Mouse (Mus musculus): Measurements from ENCODE around the gene Gys2. TPM values are rescaled to one million over a fixed set of nuclear protein-coding genes. Genes with fewer than 3 reads are reported as not detected.

Gys2 gene
- polyA plus RNA-seq, 2 experiments: not detected

DNA sequence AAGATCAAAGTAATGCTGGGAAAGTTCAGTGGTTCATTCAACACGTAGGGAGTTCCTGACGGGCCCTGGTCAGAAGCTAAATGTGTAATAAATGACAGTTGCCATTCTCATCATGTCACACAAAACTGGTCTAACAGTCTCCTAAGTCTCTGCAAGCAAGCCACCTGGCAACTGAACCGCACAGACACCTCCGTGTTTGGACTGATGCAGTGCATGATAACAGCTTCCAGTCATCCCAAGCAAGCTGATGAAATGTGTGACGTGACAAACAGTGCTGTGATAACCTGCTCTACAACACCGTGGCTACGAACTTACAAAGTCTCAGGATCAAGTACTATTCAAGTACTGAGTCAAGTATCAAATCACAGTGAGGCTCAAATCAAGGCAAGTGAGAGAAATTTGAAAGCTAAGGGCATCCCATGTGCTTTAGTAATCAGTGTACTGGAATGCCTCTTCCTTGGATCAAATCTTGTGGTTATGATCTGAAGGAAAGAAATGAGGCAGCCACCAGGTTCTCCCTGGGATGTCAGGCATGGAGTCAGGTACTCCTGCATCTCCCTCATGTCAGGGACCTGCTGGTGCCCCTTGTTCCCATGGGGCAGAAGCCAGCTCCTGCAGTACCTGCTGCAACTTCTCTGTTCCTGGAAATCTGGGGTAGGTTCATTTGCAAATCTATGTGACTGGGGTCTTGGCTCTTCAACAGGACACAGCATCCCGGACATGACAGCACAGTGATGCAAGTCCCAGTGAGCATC, 94.2 kb downstream of the Gys2 start:
- peaks cover 19% of the 10 kb centered on the region for H3K36me3 ChIP-seq (ENCODE audit: control insufficient read depth, insufficient read depth, low read length)
- DNase-seq (ENCODE audit: low spot score) (no peak), ATAC-seq (ENCODE audit: low FRiP score, low read depth) (no peak)
- no peaks in the 10 kb centered on the region for H3K4me1 ChIP-seq (ENCODE audit: control insufficient read depth, insufficient read depth, low read length)
- H3K27ac ChIP-seq (replicated peaks; ENCODE audit: low read depth, low read length): no peak overlapping the region
- H3K27me3 ChIP-seq (ENCODE audit: control insufficient read depth, insufficient read depth, low read length): no peaks in the 10 kb centered on the region
- TF ChIP-seq POLR2A (IDR thresholded peaks at IDR 0.05; ENCODE audit: borderline replicate concordance, extremely low read depth, insufficient read depth, insufficient read length): no peak
- WGBS: 88% methylated on average over 8 of the region's 8 CpGs
- no peaks in the 10 kb centered on the region for H3K9me3 ChIP-seq (ENCODE audit: control insufficient read depth, low read length)
- H3K4me3 ChIP-seq (replicated peaks; ENCODE audit: low read length): no peak overlapping the region
- no peak overlapping the region for H3K9ac ChIP-seq (ENCODE audit: low read depth, low read length, severe bottlenecking)
- H3K4me2 ChIP-seq (replicated peaks; ENCODE audit: low read depth, low read length, severe bottlenecking): no peak overlapping the region

DNA sequence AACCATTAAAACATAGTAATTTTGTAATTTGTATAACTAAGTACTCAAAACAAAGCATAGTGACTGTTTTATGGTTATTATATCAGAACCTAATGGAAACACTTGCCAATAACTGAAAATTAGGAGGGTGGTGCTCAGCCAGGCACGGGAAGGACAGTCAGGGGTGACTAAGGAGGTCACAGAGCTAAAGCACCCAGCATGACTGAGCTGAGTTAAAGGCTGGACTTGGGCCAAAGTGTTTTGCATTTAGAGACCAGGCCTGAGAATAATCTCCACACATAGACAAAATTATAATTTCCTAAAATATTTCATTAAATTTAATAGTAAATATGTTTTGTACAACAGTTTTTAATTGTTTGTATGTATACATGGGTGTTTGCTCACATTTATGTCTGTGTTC, 95.8 kb downstream of the Gys2 start:
- no peak overlapping the region for H3K9ac ChIP-seq (ENCODE audit: low read depth, low read length, severe bottlenecking)
- ATAC-seq (ENCODE audit: low FRiP score, low read depth) (no peak), DNase-seq (ENCODE audit: low spot score) (no peak)
- TF ChIP-seq POLR2A (IDR thresholded peaks at IDR 0.05; ENCODE audit: borderline replicate concordance, extremely low read depth, insufficient read depth, insufficient read length): no peak
- H3K9me3 ChIP-seq (ENCODE audit: control insufficient read depth, low read length): no peaks in the 10 kb centered on the region
- H3K4me3 ChIP-seq (replicated peaks; ENCODE audit: low read length): no peak overlapping the region
- no peaks in the 10 kb centered on the region for H3K4me1 ChIP-seq (ENCODE audit: control insufficient read depth, insufficient read depth, low read length)
- no peaks in the 10 kb centered on the region for H3K27me3 ChIP-seq (ENCODE audit: control insufficient read depth, insufficient read depth, low read length)
- 68% methylated on average over 1 of the region's 1 CpGs for WGBS
- no peak overlapping the region for H3K27ac ChIP-seq (replicated peaks; ENCODE audit: low read depth, low read length)
- H3K36me3 ChIP-seq (ENCODE audit: control insufficient read depth, insufficient read depth, low read length): peaks cover 29% of the 10 kb centered on the region
- H3K4me2 ChIP-seq (replicated peaks; ENCODE audit: low read depth, low read length, severe bottlenecking): no peak overlapping the region

Other genes starting within 250 kb of the Gys2 start
- not detected in 2 replicates for gene Iapp, start 174.7 kb downstream of the Gys2 start, polyA plus RNA-seq (2012; rRNA removed)
- not detected in 2 replicates for gene Iapp, start 174.7 kb downstream of the Gys2 start, polyA plus RNA-seq (2014; fragmentation: Nextera tagmentation; extraction: Ambion mirVana)
- gene Slco1a5, start 150.1 kb downstream of the Gys2 start, polyA plus RNA-seq (2012; rRNA removed): 0.05 and 0.06 TPM in 2 replicates
- gene Slco1a5, start 150.1 kb downstream of the Gys2 start, polyA plus RNA-seq (2014; fragmentation: Nextera tagmentation; extraction: Ambion mirVana): 0.21 TPM in 1 of 2 replicates, not detected in the other
- 8.0 and 9.7 TPM in 2 replicates for gene Pyroxd1, start 127.5 kb downstream of the Gys2 start, polyA plus RNA-seq (2012; rRNA removed)
- 15.1 and 15.7 TPM in 2 replicates for gene Pyroxd1, start 127.5 kb downstream of the Gys2 start, polyA plus RNA-seq (2014; fragmentation: Nextera tagmentation; extraction: Ambion mirVana)
- 23.0 and 23.9 TPM in 2 replicates for gene Recql, start 86.0 kb downstream of the Gys2 start, polyA plus RNA-seq (2012; rRNA removed)
- gene Recql, start 86.0 kb downstream of the Gys2 start, polyA plus RNA-seq (2014; fragmentation: Nextera tagmentation; extraction: Ambion mirVana): 25.7 and 26.7 TPM in 2 replicates
- gene Golt1b, start 85.9 kb downstream of the Gys2 start, polyA plus RNA-seq (2012; rRNA removed): 39.3 and 41.0 TPM in 2 replicates
- 136 and 142 TPM in 2 replicates for gene Golt1b, start 85.9 kb downstream of the Gys2 start, polyA plus RNA-seq (2014; fragmentation: Nextera tagmentation; extraction: Ambion mirVana)
- 8.0 and 8.4 TPM in 2 replicates for gene Spx, start 59.7 kb downstream of the Gys2 start, polyA plus RNA-seq (2012; rRNA removed)
- gene Spx, start 59.7 kb downstream of the Gys2 start, polyA plus RNA-seq (2014; fragmentation: Nextera tagmentation; extraction: Ambion mirVana): 0.59 and 1.6 TPM in 2 replicates
- gene Ldhb, start 34.8 kb upstream of the Gys2 start, polyA plus RNA-seq (2012; rRNA removed): 178 TPM in 2 replicates
- 229 and 266 TPM in 2 replicates for gene Ldhb, start 34.8 kb upstream of the Gys2 start, polyA plus RNA-seq (2014; fragmentation: Nextera tagmentation; extraction: Ambion mirVana)
- 9.7 and 10.0 TPM in 2 replicates for gene Kcnj8, start 98.5 kb upstream of the Gys2 start, polyA plus RNA-seq (2012; rRNA removed)
- gene Kcnj8, start 98.5 kb upstream of the Gys2 start, polyA plus RNA-seq (2014; fragmentation: Nextera tagmentation; extraction: Ambion mirVana): 8.2 and 11.3 TPM in 2 replicates
- gene Abcc9, start 229.2 kb upstream of the Gys2 start, polyA plus RNA-seq (2012; rRNA removed): 7.1 and 7.3 TPM in 2 replicates
- gene Abcc9, start 229.2 kb upstream of the Gys2 start, polyA plus RNA-seq (2014; fragmentation: Nextera tagmentation; extraction: Ambion mirVana): 2.8 and 4.0 TPM in 2 replicates

Measured in limb, embryonic 14.5 days (tissue).